Mouse (Mus musculus): ENCODE data around the gene Frk. TPM values are rescaled to one million over a fixed set of nuclear protein-coding genes. Genes with fewer than 3 reads are reported as not detected.
A peak's percentile ranks its signal among the peaks of the same experiment; 100 is the strongest.
"Not testable (repeated sequence)": the region's sequence is repeated elsewhere in the genome, so short reads cannot be mapped to it uniquely, and the experiment has no call there.

Frk gene
- 18.0 and 19.7 TPM in 2 replicates for polyA plus RNA-seq (2015; fragmentation: Nextera tagmentation; extraction: Ambion mirVana)

DNA sequence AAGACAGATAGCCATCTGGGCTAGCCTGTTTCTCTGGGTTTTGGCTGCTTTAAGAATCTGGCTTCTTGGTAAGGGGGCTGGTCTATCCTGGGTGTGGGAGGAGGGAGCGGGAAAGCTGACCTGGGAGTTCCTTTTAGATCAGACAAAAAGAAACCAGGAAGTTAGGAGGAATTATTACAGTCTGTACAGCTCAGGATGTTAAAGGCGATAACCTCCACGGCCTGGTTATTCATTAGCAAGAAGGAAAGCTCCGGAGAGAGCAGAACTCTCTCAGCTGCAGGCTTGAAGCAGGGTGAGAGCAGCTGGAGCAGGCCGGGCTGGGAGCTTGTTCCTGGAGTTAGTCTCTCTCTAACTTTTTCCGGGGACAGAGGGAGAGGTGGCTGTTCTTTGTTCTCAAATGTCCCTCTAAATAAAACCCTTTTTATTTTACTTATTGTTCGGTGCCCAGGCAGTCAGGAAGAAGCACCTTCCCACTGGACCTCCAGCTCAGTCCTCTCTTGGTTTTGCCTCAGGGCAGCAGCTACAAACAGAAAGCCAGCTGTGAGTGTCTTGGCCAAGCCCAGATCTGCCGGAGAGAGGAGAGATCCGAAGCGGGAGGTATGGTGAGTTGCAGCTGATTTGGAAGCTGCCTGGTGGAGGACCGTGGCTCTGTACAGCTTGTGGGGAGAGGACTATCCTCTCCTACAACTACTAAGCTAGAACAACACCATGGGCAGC lies at the start of gene Frk:
Frk (plus strand) TSS at position 103 of the 717 bp plus-strand sequence.
- H3K36me3 ChIP-seq (ENCODE audit: control insufficient read depth, insufficient read depth): no peaks in the 10 kb centered on the region
- H3K27me3 ChIP-seq (replicated peaks; ENCODE audit: control insufficient read depth, insufficient read depth, low read length): no peaks in the 10 kb centered on the region
- H3K9ac ChIP-seq (ENCODE audit: low read depth, low read length): peak within 1 kb of the TSS; percentile 73
- peak within 1 kb of the TSS; percentile 77 for H3K4me2 ChIP-seq (replicated peaks; ENCODE audit: low read depth)
- TF ChIP-seq CTCF (IDR thresholded peaks at IDR 0.05; ENCODE audit: low read depth): no peak
- 0 out of 2 replicates have a peak, but pooled peaks cover 3% of the 10 kb centered on the region for H3K4me1 ChIP-seq (replicated peaks; ENCODE audit: control insufficient read depth, insufficient read depth, low read length)
- ATAC-seq: peak; percentile 96
- WGBS: 9% methylated on average over 11 of the region's 11 CpGs
- no peaks in the 10 kb centered on the region for H3K9me3 ChIP-seq (ENCODE audit: control insufficient read depth)
- peak within 1 kb of the TSS; percentile 89 for H3K27ac ChIP-seq (ENCODE audit: low read depth, low read length)
- peak within 1 kb of the TSS; percentile 59 for H3K4me3 ChIP-seq (ENCODE audit: low read depth, low read length)

DNA sequence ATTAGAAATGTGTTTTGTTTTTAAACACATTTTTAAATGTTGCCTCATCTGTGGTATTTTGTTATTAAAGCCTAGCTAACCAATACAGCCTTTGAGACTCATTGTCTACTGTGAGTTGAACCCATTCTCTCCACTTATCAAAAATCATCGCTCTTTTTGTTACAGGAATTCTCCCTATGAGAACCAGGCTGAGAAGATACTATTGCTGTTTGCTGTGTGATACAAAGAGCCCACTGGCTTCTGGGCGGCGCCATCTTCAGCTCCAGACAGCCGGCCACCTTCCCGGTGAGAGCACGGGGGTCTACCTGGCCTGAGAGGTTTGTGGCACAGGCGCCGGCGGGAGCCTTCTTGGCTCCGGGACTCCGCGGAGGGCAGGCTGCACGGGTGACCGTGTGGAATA lies 49.0 kb upstream of the Frk start:
- H3K4me2 ChIP-seq (replicated peaks; ENCODE audit: low read depth); H3K9me3 ChIP-seq (ENCODE audit: control insufficient read depth); H3K4me3 ChIP-seq (ENCODE audit: low read depth, low read length); H3K4me1 ChIP-seq (replicated peaks; ENCODE audit: control insufficient read depth, insufficient read depth, low read length); H3K27ac ChIP-seq (ENCODE audit: low read depth, low read length); ATAC-seq; H3K36me3 ChIP-seq (ENCODE audit: control insufficient read depth, insufficient read depth); H3K9ac ChIP-seq (ENCODE audit: low read depth, low read length); H3K27me3 ChIP-seq (replicated peaks; ENCODE audit: control insufficient read depth, insufficient read depth, low read length): not testable (repeated sequence)
- WGBS: 94% methylated on average over 6 of the region's 14 CpGs

DNA sequence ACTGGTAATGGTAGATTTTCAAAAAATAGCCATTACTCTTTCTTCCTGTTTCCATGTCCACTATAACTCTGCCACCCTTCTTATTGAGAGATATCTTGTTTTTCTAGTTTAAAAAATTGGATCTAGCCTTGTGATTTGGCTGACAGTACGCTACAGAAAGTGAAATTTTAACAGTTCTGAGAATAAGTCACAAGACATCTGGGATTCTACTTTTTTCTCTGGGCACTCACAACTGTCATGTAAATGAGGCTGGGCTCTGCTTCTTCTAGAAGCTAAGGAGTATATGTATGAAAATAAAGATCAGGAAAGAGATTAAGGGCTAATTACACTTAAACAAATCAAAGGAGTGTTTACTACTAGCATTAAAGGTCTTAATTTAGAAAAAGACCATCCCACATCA lies 33.7 kb upstream of the Frk start:
- no peak for ATAC-seq
- Histone ChIP-seq H3K4me1 (replicated peaks; ENCODE audit: control insufficient read depth, insufficient read depth, low read length) (no peaks in the 10 kb centered on the region), H3K4me2 (replicated peaks; ENCODE audit: low read depth) (no peak overlapping the region), H3K36me3 (ENCODE audit: control insufficient read depth, insufficient read depth) (no peaks in the 10 kb centered on the region), H3K4me3 (ENCODE audit: low read depth, low read length) (no peak overlapping the region), H3K9ac (ENCODE audit: low read depth, low read length) (no peak overlapping the region), H3K9me3 (ENCODE audit: control insufficient read depth) (no peaks in the 10 kb centered on the region), H3K27me3 (replicated peaks; ENCODE audit: control insufficient read depth, insufficient read depth, low read length) (no peaks in the 10 kb centered on the region), H3K27ac (ENCODE audit: low read depth, low read length) (no peak overlapping the region)
- no peak for TF ChIP-seq CTCF (IDR thresholded peaks at IDR 0.05; ENCODE audit: low read depth)
- WGBS: 78% methylated on average over 1 of the region's 1 CpGs

DNA sequence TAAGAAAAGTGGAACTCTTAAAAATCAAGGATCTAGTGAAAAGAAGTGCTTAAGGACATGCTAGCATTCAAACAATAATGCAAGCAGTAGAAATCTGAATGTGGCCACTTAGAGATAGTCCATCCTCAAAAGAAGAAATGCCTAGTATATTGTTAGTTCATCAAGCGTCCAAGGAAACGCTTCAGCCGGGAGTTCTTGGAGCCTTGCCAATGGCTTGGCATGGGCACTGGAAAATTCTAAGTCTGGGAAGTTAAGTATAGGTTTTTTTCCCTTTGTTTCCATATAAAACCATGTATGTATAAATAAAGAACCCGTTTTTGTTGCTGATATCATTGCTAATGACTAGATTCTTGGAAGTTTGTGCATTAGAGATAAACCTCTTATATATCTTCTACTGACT lies 21.7 kb upstream of the Frk start:
- no peak overlapping the region for H3K27ac ChIP-seq (ENCODE audit: low read depth, low read length)
- no peaks in the 10 kb centered on the region for H3K36me3 ChIP-seq (ENCODE audit: control insufficient read depth, insufficient read depth)
- no peak overlapping the region for H3K4me2 ChIP-seq (replicated peaks; ENCODE audit: low read depth)
- no peaks in the 10 kb centered on the region for H3K4me1 ChIP-seq (replicated peaks; ENCODE audit: control insufficient read depth, insufficient read depth, low read length)
- TF ChIP-seq CTCF (IDR thresholded peaks at IDR 0.05; ENCODE audit: low read depth): no peak
- WGBS: 52% methylated on average over 4 of the region's 4 CpGs
- no peaks in the 10 kb centered on the region for H3K9me3 ChIP-seq (ENCODE audit: control insufficient read depth)
- no peak overlapping the region for H3K9ac ChIP-seq (ENCODE audit: low read depth, low read length)
- no peak for ATAC-seq
- H3K4me3 ChIP-seq (ENCODE audit: low read depth, low read length): no peak overlapping the region
- no peaks in the 10 kb centered on the region for H3K27me3 ChIP-seq (replicated peaks; ENCODE audit: control insufficient read depth, insufficient read depth, low read length)

DNA sequence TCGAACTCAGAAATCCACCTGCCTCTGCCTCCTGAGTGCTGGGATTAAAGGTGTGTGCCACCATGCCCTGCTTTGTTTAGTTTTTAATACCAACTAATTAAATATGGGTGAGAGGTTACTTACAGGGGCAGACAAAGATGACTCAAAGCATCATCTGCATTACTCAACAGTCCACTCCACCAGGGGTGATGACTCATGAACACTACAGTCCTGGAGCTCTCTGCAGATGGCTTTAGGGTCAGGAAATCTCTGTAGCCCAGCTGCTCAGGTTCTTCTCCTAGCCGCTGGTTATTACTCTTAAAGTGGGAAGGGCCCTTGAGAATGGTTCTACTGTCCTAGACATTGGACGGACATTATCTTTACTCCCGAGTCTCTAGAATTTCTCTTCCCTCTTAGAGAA lies 18.9 kb upstream of the Frk start:
- Histone ChIP-seq H3K4me3 (ENCODE audit: low read depth, low read length) (no peak overlapping the region), H3K4me2 (replicated peaks; ENCODE audit: low read depth) (no peak overlapping the region), H3K9me3 (ENCODE audit: control insufficient read depth) (no peaks in the 10 kb centered on the region), H3K36me3 (ENCODE audit: control insufficient read depth, insufficient read depth) (no peaks in the 10 kb centered on the region), H3K9ac (ENCODE audit: low read depth, low read length) (no peak overlapping the region), H3K27ac (ENCODE audit: low read depth, low read length) (no peak overlapping the region), H3K4me1 (replicated peaks; ENCODE audit: control insufficient read depth, insufficient read depth, low read length) (no peaks in the 10 kb centered on the region), H3K27me3 (replicated peaks; ENCODE audit: control insufficient read depth, insufficient read depth, low read length) (no peaks in the 10 kb centered on the region)
- WGBS: 82% methylated on average over 4 of the region's 4 CpGs
- no peak for TF ChIP-seq CTCF (IDR thresholded peaks at IDR 0.05; ENCODE audit: low read depth)
- ATAC-seq: no peak

DNA sequence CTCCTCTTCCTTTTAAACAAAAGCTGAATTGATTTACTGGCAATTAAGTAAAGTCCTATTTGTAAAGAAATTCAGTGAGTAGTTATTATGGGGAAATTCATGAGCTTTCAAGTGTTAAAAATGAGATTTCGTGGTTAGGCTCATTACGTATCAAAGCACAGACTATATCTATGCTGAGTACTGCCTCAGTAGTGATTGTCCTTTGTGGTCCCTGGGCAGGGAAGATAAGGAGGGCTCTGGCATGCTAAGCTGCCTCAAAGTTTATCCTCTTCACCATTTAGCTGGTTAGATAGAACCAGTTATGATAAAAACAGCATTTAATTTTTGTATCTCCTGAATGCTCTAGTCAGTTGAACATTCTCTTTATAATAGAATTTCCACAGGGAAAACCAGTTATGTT lies 14.2 kb upstream of the Frk start:
- Histone ChIP-seq H3K9me3 (ENCODE audit: control insufficient read depth) (no peaks in the 10 kb centered on the region), H3K4me1 (replicated peaks; ENCODE audit: control insufficient read depth, insufficient read depth, low read length) (no peaks in the 10 kb centered on the region), H3K27me3 (replicated peaks; ENCODE audit: control insufficient read depth, insufficient read depth, low read length) (no peaks in the 10 kb centered on the region), H3K27ac (ENCODE audit: low read depth, low read length) (no peak overlapping the region), H3K9ac (ENCODE audit: low read depth, low read length) (no peak overlapping the region), H3K4me2 (replicated peaks; ENCODE audit: low read depth) (no peak overlapping the region), H3K36me3 (ENCODE audit: control insufficient read depth, insufficient read depth) (no peaks in the 10 kb centered on the region), H3K4me3 (ENCODE audit: low read depth, low read length) (no peak overlapping the region)
- TF ChIP-seq CTCF (IDR thresholded peaks at IDR 0.05; ENCODE audit: low read depth): no peak
- 68% methylated on average over 2 of the region's 2 CpGs for WGBS
- ATAC-seq: no peak

Measured in intestine, postnatal 0 days (tissue).